In the genomic region with DNA sequence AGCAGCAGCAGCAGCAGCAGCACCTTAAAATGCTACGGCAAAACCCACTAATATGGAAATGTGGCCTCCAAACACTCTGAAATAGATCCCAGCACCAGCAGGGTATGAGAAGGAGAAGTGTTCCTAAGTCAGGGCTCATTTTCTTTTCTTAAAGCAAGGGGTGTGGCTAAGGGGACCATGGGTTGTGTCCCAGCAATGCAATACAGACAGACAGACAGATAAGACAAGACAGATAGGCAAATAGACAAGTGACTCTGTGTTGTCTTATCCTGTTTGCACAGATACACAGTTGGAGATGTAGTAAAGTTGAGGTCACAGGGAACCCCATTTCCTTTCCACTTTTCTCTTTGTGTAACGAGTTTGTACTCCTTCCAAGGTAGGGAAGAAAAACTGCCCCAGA, we compare ENCODE assay signal across 21 mouse cellular contexts. TPM values are rescaled to one million over a fixed set of nuclear protein-coding genes. Genes with fewer than 3 reads are reported as not detected.
DNase-seq lines count a peak whose midpoint lies in the region; ATAC-seq and TF ChIP-seq lines count a peak whose summit lies in the region.
"Had no signal": no experiment of that assay in that cellular context is flagged by ENCODE, and none has a peak within 500 bp of the region (broad histone marks: within the 10 kb centered on the region; RNA-seq: fewer than 3 reads in every experiment).

No protein-coding gene starts in this region.

- H3K4me3 ChIP-seq in stomach, embryonic 15.5 days (replicated peaks) = no peak overlapping the region
- no peak overlapping the region for H3K4me3 ChIP-seq in stomach, postnatal 0 days (ENCODE audit: low read depth, low read length)
- H3K4me3 ChIP-seq in intestine, postnatal 0 days (ENCODE audit: low read depth, low read length) = peak overlapping the region; percentile 13; the same call in 1 of the 2 replicates
- H3K4me3 ChIP-seq in liver, embryonic 15.5 days (replicated peaks) = no peak overlapping the region
- no peak overlapping the region for H3K4me3 ChIP-seq in kidney, embryonic 15.5 days (replicated peaks)
- no peak overlapping the region for H3K4me3 ChIP-seq in heart, embryonic 12.5 days
- no peak overlapping the region for H3K4me3 ChIP-seq in kidney, adult 2 months (ENCODE audit: insufficient read depth, low read depth, low read length)
- H3K4me3 ChIP-seq: gastrocnemius, adult 2 months; hindbrain, embryonic 12.5 days; midbrain, embryonic 12.5 days; myocyte had no signal

- H3K36me3 ChIP-seq in stomach, embryonic 15.5 days = no peaks in the 10 kb centered on the region
- no peaks in the 10 kb centered on the region for H3K36me3 ChIP-seq in stomach, postnatal 0 days (ENCODE audit: control insufficient read depth, insufficient read depth, low read length)
- 0 out of 2 replicates have a peak, but pooled peaks cover 3% of the 10 kb centered on the region for H3K36me3 ChIP-seq in intestine, postnatal 0 days (ENCODE audit: control insufficient read depth, insufficient read depth)
- no peaks in the 10 kb centered on the region for H3K36me3 ChIP-seq in liver, embryonic 15.5 days (replicated peaks)
- H3K36me3 ChIP-seq in kidney, embryonic 15.5 days = no peaks in the 10 kb centered on the region
- H3K36me3 ChIP-seq in heart, embryonic 12.5 days = no peaks in the 10 kb centered on the region
- no peaks in the 10 kb centered on the region for H3K36me3 ChIP-seq in kidney, adult 2 months (ENCODE audit: control insufficient read depth, insufficient read depth, low read length)
- H3K36me3 ChIP-seq: forebrain, embryonic 10.5 days; hindbrain, embryonic 12.5 days; midbrain, embryonic 12.5 days had no signal

- H3K27ac ChIP-seq in stomach, embryonic 15.5 days = no peak overlapping the region
- no peak overlapping the region; the same call in 1 of the 2 replicates for H3K27ac ChIP-seq in stomach, postnatal 0 days (replicated peaks)
- peak overlapping the region; percentile 84 for H3K27ac ChIP-seq in intestine, postnatal 0 days (ENCODE audit: low read depth, low read length)
- H3K27ac ChIP-seq in liver, embryonic 15.5 days (replicated peaks) = peak overlapping the region; percentile 83
- H3K27ac ChIP-seq in kidney, embryonic 15.5 days = no peak overlapping the region
- H3K27ac ChIP-seq in heart, embryonic 12.5 days (ENCODE audit: poor library complexity, severe bottlenecking) = no peak overlapping the region
- no peak overlapping the region for H3K27ac ChIP-seq in kidney, adult 2 months (ENCODE audit: insufficient read depth, low read depth, low read length)
- H3K27ac ChIP-seq: forebrain, embryonic 10.5 days; gastrocnemius, adult 2 months; hindbrain, embryonic 12.5 days; midbrain, embryonic 12.5 days had no signal

- no peaks in the 10 kb centered on the region for H3K9me3 ChIP-seq in stomach, embryonic 15.5 days
- H3K9me3 ChIP-seq in stomach, postnatal 0 days (ENCODE audit: control insufficient read depth, low read length) = no peaks in the 10 kb centered on the region
- no peaks in the 10 kb centered on the region for H3K9me3 ChIP-seq in intestine, postnatal 0 days (ENCODE audit: control insufficient read depth)
- H3K9me3 ChIP-seq in liver, embryonic 15.5 days (replicated peaks) = no peaks in the 10 kb centered on the region
- H3K9me3 ChIP-seq in kidney, embryonic 15.5 days (replicated peaks) = no peaks in the 10 kb centered on the region
- H3K9me3 ChIP-seq in heart, embryonic 12.5 days (replicated peaks) = no peaks in the 10 kb centered on the region
- H3K9me3 ChIP-seq: forebrain, embryonic 10.5 days; hindbrain, embryonic 12.5 days; midbrain, embryonic 12.5 days had no signal

- no peak for ATAC-seq in stomach, embryonic 15.5 days (ENCODE audit: insufficient read depth, low FRiP score, low read depth)
- ATAC-seq in stomach, postnatal 0 days (ENCODE audit: low FRiP score, low TSS enrichment) = no peak
- no peak for ATAC-seq in intestine, postnatal 0 days
- no peak for ATAC-seq in liver, embryonic 15.5 days (ENCODE audit: insufficient read depth)
- ATAC-seq in kidney, embryonic 15.5 days (replicated peaks; ENCODE audit: low FRiP score) = no peak
- ATAC-seq in heart, embryonic 12.5 days (ENCODE audit: insufficient number of reproducible peaks, low FRiP score) = no peak

- 60% methylated on average over 2 of the region's 2 CpGs for WGBS in stomach, embryonic 15.5 days
- 53% methylated on average over 2 of the region's 2 CpGs for WGBS in stomach, postnatal 0 days
- WGBS in intestine, postnatal 0 days = 33% methylated on average over 2 of the region's 2 CpGs
- WGBS in liver, embryonic 15.5 days (ENCODE audit: insufficient replicate concordance) = 24% methylated on average over 2 of the region's 2 CpGs
- WGBS in kidney, embryonic 15.5 days = 73% methylated on average over 2 of the region's 2 CpGs
- WGBS in heart, embryonic 12.5 days = 44% methylated on average over 2 of the region's 2 CpGs
- WGBS in kidney, adult 2 months = 64% methylated on average over 2 of the region's 2 CpGs

- H3K27me3 ChIP-seq in stomach, embryonic 15.5 days (replicated peaks) = no peaks in the 10 kb centered on the region
- H3K27me3 ChIP-seq in stomach, postnatal 0 days (ENCODE audit: control insufficient read depth, insufficient read depth, low read length) = no peaks in the 10 kb centered on the region
- no peaks in the 10 kb centered on the region for H3K27me3 ChIP-seq in intestine, postnatal 0 days (replicated peaks; ENCODE audit: control insufficient read depth, insufficient read depth, low read length)
- H3K27me3 ChIP-seq in liver, embryonic 15.5 days = no peaks in the 10 kb centered on the region
- no peaks in the 10 kb centered on the region for H3K27me3 ChIP-seq in kidney, embryonic 15.5 days
- peaks cover 7% of the 10 kb centered on the region; the same call in 1 of the 2 replicates for H3K27me3 ChIP-seq in heart, embryonic 12.5 days (replicated peaks)
- H3K27me3 ChIP-seq in kidney, adult 2 months (replicated peaks; ENCODE audit: control insufficient read depth, insufficient read depth, low read length) = no peaks in the 10 kb centered on the region

- no peak for TF ChIP-seq EP300 in stomach, postnatal 0 days (optimal IDR thresholded peaks at IDR 0.05)

- no peak for TF ChIP-seq POLR2A in kidney, adult 2 months (IDR thresholded peaks at IDR 0.05; ENCODE audit: low read depth, low read length)

- no peak overlapping the region for H3K9ac ChIP-seq in stomach, embryonic 15.5 days
- H3K9ac ChIP-seq in stomach, postnatal 0 days (ENCODE audit: low read length) = no peak overlapping the region
- H3K9ac ChIP-seq in intestine, postnatal 0 days (ENCODE audit: low read depth, low read length) = no peak overlapping the region
- no peak overlapping the region for H3K9ac ChIP-seq in liver, embryonic 15.5 days
- H3K9ac ChIP-seq in kidney, embryonic 15.5 days = no peak overlapping the region
- no peak overlapping the region for H3K9ac ChIP-seq in heart, embryonic 12.5 days
- H3K9ac ChIP-seq: hindbrain, embryonic 12.5 days; midbrain, embryonic 12.5 days had no signal

- H3K4me2 ChIP-seq in stomach, embryonic 15.5 days = peak overlapping the region; percentile 40; the same call in 1 of the 2 replicates
- H3K4me2 ChIP-seq in stomach, postnatal 0 days (replicated peaks; ENCODE audit: low read depth) = no peak overlapping the region
- H3K4me2 ChIP-seq in intestine, postnatal 0 days (replicated peaks; ENCODE audit: low read depth) = peak overlapping the region; percentile 54
- peak overlapping the region; percentile 40 for H3K4me2 ChIP-seq in liver, embryonic 15.5 days
- H3K4me2 ChIP-seq in kidney, embryonic 15.5 days = no peak overlapping the region
- no peak overlapping the region for H3K4me2 ChIP-seq in heart, embryonic 12.5 days
- H3K4me2 ChIP-seq: hindbrain, embryonic 12.5 days; midbrain, embryonic 12.5 days had no signal

- no peak for DNase-seq in stomach, postnatal 0 days (ENCODE audit: low spot score)
- peak; percentile 44 for DNase-seq in yolk sac, embryonic 10.5 days (ENCODE audit: low spot score)
- no peak for DNase-seq in kidney, adult 2 months
- DNase-seq: adrenal gland, postnatal 14 days; cerebellum, adult 11-12 months; gastrocnemius, adult 2 months; heart, postnatal 14 days; layer of hippocampus, postnatal 36 days; lung, adult 18-20 months; lung, postnatal 36 days; thymus, postnatal 25 days had no signal

- TF ChIP-seq CTCF in stomach, postnatal 0 days (IDR thresholded peaks at IDR 0.05; ENCODE audit: low read depth) = no peak
- no peak for TF ChIP-seq CTCF in intestine, postnatal 0 days (IDR thresholded peaks at IDR 0.05; ENCODE audit: low read depth)
- no peak for TF ChIP-seq CTCF in kidney, adult 2 months (conservative IDR thresholded peaks at IDR 0.05; ENCODE audit: insufficient read depth, insufficient read length, low read depth, low read length)

- peaks cover 32% of the 10 kb centered on the region for H3K4me1 ChIP-seq in stomach, embryonic 15.5 days
- H3K4me1 ChIP-seq in stomach, postnatal 0 days (replicated peaks; ENCODE audit: control insufficient read depth, insufficient read depth) = peaks cover 6% of the 10 kb centered on the region; the same call in 1 of the 2 replicates
- H3K4me1 ChIP-seq in intestine, postnatal 0 days (replicated peaks; ENCODE audit: control insufficient read depth, insufficient read depth, low read length) = peaks cover 12% of the 10 kb centered on the region; the same call in 1 of the 2 replicates
- H3K4me1 ChIP-seq in liver, embryonic 15.5 days (replicated peaks) = peaks cover 56% of the 10 kb centered on the region
- peaks cover 23% of the 10 kb centered on the region for H3K4me1 ChIP-seq in kidney, embryonic 15.5 days
- H3K4me1 ChIP-seq in heart, embryonic 12.5 days (replicated peaks) = peaks cover 17% of the 10 kb centered on the region
- no peaks in the 10 kb centered on the region for H3K4me1 ChIP-seq in kidney, adult 2 months (ENCODE audit: control insufficient read depth, insufficient read depth, low read length)

RNA-seq across cellular contexts. Expression of a gene that starts 1.0 kb away (rescaled TPM):
- polyA plus RNA-seq in stomach, embryonic 15.5 days (2015; fragmentation: Nextera tagmentation; extraction: Ambion mirVana) = 1.3 and 2.0 TPM in 2 replicates
- 0.44 and 0.87 TPM in 2 replicates for polyA plus RNA-seq in stomach, postnatal 0 days (2015; fragmentation: Nextera tagmentation; extraction: Ambion mirVana)
- 5.3 and 7.1 TPM in 2 replicates for polyA plus RNA-seq in intestine, postnatal 0 days (2015; fragmentation: Nextera tagmentation; extraction: Ambion mirVana)
- 11.4 and 16.7 TPM in 2 replicates for polyA plus RNA-seq in liver, embryonic 15.5 days (2015; fragmentation: Nextera tagmentation; extraction: Ambion mirVana)
- polyA plus RNA-seq in kidney, embryonic 15.5 days (2015; fragmentation: Nextera tagmentation; extraction: Ambion mirVana) = 0.93 and 1.1 TPM in 2 replicates
- 0.06 and 0.22 TPM in 2 replicates for polyA plus RNA-seq in heart, embryonic 12.5 days (2016; fragmentation: Nextera tagmentation; extraction: Ambion mirVana)
- polyA plus RNA-seq in kidney, adult 2 months (2012; rRNA removed) = 13.2 and 21.1 TPM in 2 replicates
- polyA plus RNA-seq: C2C12, myocyte had no signal

RNA-seq across cellular contexts. Expression of a gene that starts 2.4 kb away (rescaled TPM):
- 44.7 and 54.1 TPM in 2 replicates for polyA plus RNA-seq in stomach, embryonic 15.5 days (2015; fragmentation: Nextera tagmentation; extraction: Ambion mirVana)
- polyA plus RNA-seq in stomach, postnatal 0 days (2015; fragmentation: Nextera tagmentation; extraction: Ambion mirVana) = 19.3 and 20.3 TPM in 2 replicates
- polyA plus RNA-seq in intestine, postnatal 0 days (2015; fragmentation: Nextera tagmentation; extraction: Ambion mirVana) = 34.4 and 37.3 TPM in 2 replicates
- polyA plus RNA-seq in liver, embryonic 15.5 days (2015; fragmentation: Nextera tagmentation; extraction: Ambion mirVana) = 22.5 and 24.0 TPM in 2 replicates
- 39.9 and 40.4 TPM in 2 replicates for polyA plus RNA-seq in kidney, embryonic 15.5 days (2015; fragmentation: Nextera tagmentation; extraction: Ambion mirVana)
- 47.8 and 54.4 TPM in 2 replicates for polyA plus RNA-seq in heart, embryonic 12.5 days (2016; fragmentation: Nextera tagmentation; extraction: Ambion mirVana)
- 36.4 and 36.8 TPM in 2 replicates for polyA plus RNA-seq in kidney, adult 2 months (2012; rRNA removed)

Comparison
In these comparisons a context has a peak if more than half of its experiments do, and no peak if none do; other contexts are left out.
1. H3K4me2 ChIP-seq: peak in stomach, embryonic 15.5 days (single experiment), intestine, postnatal 0 days (single experiment) and liver, embryonic 15.5 days (single experiment); none in stomach, postnatal 0 days (single experiment), kidney, embryonic 15.5 days (single experiment) and heart, embryonic 12.5 days (single experiment).
2. H3K27ac ChIP-seq: peak in intestine, postnatal 0 days (single experiment) and liver, embryonic 15.5 days (single experiment); none in stomach, embryonic 15.5 days (single experiment), stomach, postnatal 0 days (single experiment), kidney, embryonic 15.5 days (single experiment), heart, embryonic 12.5 days (single experiment) and kidney, adult 2 months (single experiment).